Mouse (Mus musculus) CH12.LX (cell line): ENCODE measurements at regions not wholly inside any gene's neighbourhood (a gene's known extent, or its start where the extent isn't known, plus 50 kb on each side); places are given as distances from the start of the nearest gene placed in this dataset.
A peak's percentile ranks its signal among the peaks of the same experiment; 100 is the strongest.

Experiments
- DNase-seq: peaks from one replicate; pipeline ENCODE4 v3.0.0-alpha.2; 2013; ENCODE audit errors: extremely low read depth
- H3K27ac ChIP-seq: 2 replicates; pipeline ENCODE4 v1.5.1; 2012; ENCODE audit warnings: low read depth, mild to moderate bottlenecking, control low read depth, moderate library complexity; ENCODE audit not compliant: insufficient read depth
- H3K27me3 ChIP-seq: replicated peaks from 2 replicates; pipeline ENCODE3; 2012; ENCODE audit warnings: inconsistent platforms
- H3K36me3 ChIP-seq, 2 experiments: replicated peaks in 1 of 2; 2 replicates each; pipeline versions ENCODE3 to v1.6.1; 2012; ENCODE audit warnings: inconsistent platforms in 1 of 2, low read length in 1 of 2, mild to moderate bottlenecking in 1 of 2, mixed read lengths in 1 of 2, moderate library complexity in 1 of 2; ENCODE audit not compliant: control insufficient read depth in 1 of 2, insufficient read depth in 1 of 2
- H3K4me1 ChIP-seq, 2 experiments: 2 replicates each; pipeline ENCODE4 v1.6.1; 2012; ENCODE audit warnings: inconsistent platforms in 1 of 2, moderate library complexity in 1 of 2; ENCODE audit not compliant: insufficient read depth in 2 of 2, control insufficient read depth in 1 of 2
- H3K4me2 ChIP-seq: 2 replicates; pipeline ENCODE4 v1.6.1; 2012; ENCODE audit warnings: low read depth, mild to moderate bottlenecking, control low read depth; ENCODE audit not compliant: poor library complexity, insufficient read depth, severe bottlenecking
- H3K4me3 ChIP-seq, 3 experiments: fragments of 150-350 bp in 1 of 3; sonication (generic) in 1 of 3; replicated peaks in 1 of 3; 2 replicates each; pipeline versions ENCODE3 to v1.5.1; 2011 to 2012; ENCODE audit warnings: low read depth in 2 of 3, low read length in 2 of 3, mild to moderate bottlenecking in 2 of 3, moderate library complexity in 2 of 3, control low read depth in 1 of 3, improper control_type of control experiment in 1 of 3, inconsistent platforms in 1 of 3, mixed read lengths in 1 of 3; ENCODE audit not compliant: poor library complexity in 1 of 3
- H3K79me2 ChIP-seq: replicated peaks from 2 replicates; pipeline ENCODE4 v1.6.1; 2012; ENCODE audit warnings: mild to moderate bottlenecking, moderate library complexity; ENCODE audit not compliant: control insufficient read depth, poor library complexity, insufficient read depth, severe bottlenecking; ENCODE audit errors: extremely low read depth
- H3K9ac ChIP-seq: 2 replicates; pipeline ENCODE4 v1.6.1; 2012; ENCODE audit warnings: low read depth, mild to moderate bottlenecking, control low read depth, moderate library complexity; ENCODE audit not compliant: insufficient read depth
- H3K9me3 ChIP-seq: replicated peaks from 2 replicates; pipeline ENCODE3; 2012; ENCODE audit warnings: low read length, inconsistent platforms, mixed read lengths
- CHD1 ChIP-seq: IDR thresholded peaks from 2 replicates; pipeline ENCODE4 v1.6.1; 2012; ENCODE audit warnings: low read depth, low read length, improper control_type of control experiment, inconsistent platforms
- CTCF ChIP-seq, 2 experiments: IDR thresholded peaks in 1 of 2; conservative IDR thresholded peaks in 1 of 2; 2 replicates each; pipeline ENCODE4 v1.5.1; 2011 to 2012; ENCODE audit warnings: low read depth in 2 of 2, low read length in 2 of 2, improper control_type of control experiment in 1 of 2, inconsistent platforms in 1 of 2, mild to moderate bottlenecking in 1 of 2, moderate library complexity in 1 of 2
- IRF4 ChIP-seq: IDR thresholded peaks from 2 replicates; pipeline ENCODE4 v1.6.1; 2014; ENCODE audit warnings: low read depth, mild to moderate bottlenecking, inconsistent platforms, low read length, improper control_type of control experiment
- MAFK ChIP-seq: IDR thresholded peaks from 2 replicates; pipeline ENCODE4 v1.6.1; 2011; ENCODE audit warnings: low read length, improper control_type of control experiment; ENCODE audit not compliant: insufficient replicate concordance
- NRF1 ChIP-seq: IDR thresholded peaks from 2 replicates; pipeline ENCODE4 v1.6.1; 2014; ENCODE audit warnings: low read depth, mild to moderate bottlenecking, inconsistent platforms, low read length, improper control_type of control experiment, moderate library complexity
- POLR2AphosphoS2 ChIP-seq: IDR thresholded peaks from 2 replicates; pipeline ENCODE4 v1.6.1; 2011; ENCODE audit warnings: low read depth, low read length, improper control_type of control experiment
- RAD21 ChIP-seq: IDR thresholded peaks from 2 replicates; pipeline ENCODE4 v1.6.1; 2011; ENCODE audit warnings: low read depth, mild to moderate bottlenecking, low read length, improper control_type of control experiment, moderate library complexity
- SMC3 ChIP-seq: IDR thresholded peaks from 2 replicates; pipeline ENCODE4 v1.6.1; 2011; ENCODE audit warnings: low read depth, low read length, improper control_type of control experiment
- UBTF ChIP-seq: IDR thresholded peaks from 2 replicates; pipeline ENCODE4 v1.6.1; 2012; ENCODE audit warnings: low read depth, mild to moderate bottlenecking, inconsistent platforms, low read length, improper control_type of control experiment, moderate library complexity
- USF1 ChIP-seq: IDR thresholded peaks from 2 replicates; pipeline ENCODE4 v1.6.1; 2014; ENCODE audit warnings: low read depth, mild to moderate bottlenecking, inconsistent platforms, low read length, improper control_type of control experiment
- USF2 ChIP-seq: conservative IDR thresholded peaks from 2 replicates; pipeline ENCODE4 v1.6.1; 2011; ENCODE audit warnings: low read depth, low read length, improper control_type of control experiment
- ZMIZ1 ChIP-seq: IDR thresholded peaks from 2 replicates; pipeline ENCODE4 v1.6.1; 2012; ENCODE audit warnings: low read depth, mild to moderate bottlenecking, inconsistent platforms, low read length, improper control_type of control experiment
- dilution Hi-C: fragments of 300-500 bp; cut with MboI; formaldehyde crosslinking; loops from 2 replicates; pipeline ENCODE4 v1.14.3; 2020; ENCODE audit warnings: low sequenced_read_pairs; ENCODE audit not compliant: extremely low pct_unique_long_range_greater_than_20kb, extremely low pct_ligation_motif_present
- in situ Hi-C: fragments of 300-500 bp; cut with MboI; formaldehyde crosslinking; loops from 3 replicates; pipeline ENCODE4 v1.14.3; 2019; ENCODE audit warnings: low sequenced_read_pairs, low pct_ligation_motif_present, low pct_unique_long_range_greater_than_20kb, mixed read lengths

DNA sequence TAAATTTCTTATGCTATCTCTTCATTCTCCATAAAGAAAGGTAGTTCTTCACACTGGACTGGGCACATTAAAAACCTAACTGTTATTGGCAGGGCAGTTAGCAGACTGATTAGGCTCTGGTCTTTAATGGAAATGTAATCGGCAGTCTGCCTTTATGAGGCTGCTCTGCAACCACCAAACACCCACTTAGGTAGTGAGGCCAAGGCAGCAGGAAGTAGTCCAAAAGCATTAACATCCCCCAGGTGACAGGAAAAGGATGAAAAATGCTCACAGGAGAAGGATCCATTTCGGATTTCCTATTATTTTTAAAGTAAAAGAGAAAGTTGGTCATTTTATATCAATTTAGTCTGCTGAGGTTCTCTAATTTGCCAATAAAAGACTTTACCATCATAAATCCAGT lies 528.9 kb upstream of the Dppa4 start:
- TF ChIP-seq CTCF (conservative IDR thresholded peaks at IDR 0.05 in 1 of 2, IDR thresholded peaks at IDR 0.05 in 1 of 2; ENCODE audit: low read depth in 2 of 2, low read length in 2 of 2) (no peak), POLR2AphosphoS2 (no peak), MAFK (no peak), IRF4 (no peak), NRF1 (no peak)
- TF ChIP-seq, all 38 proteins: peak for 0
- Histone ChIP-seq H3K27me3 (no peaks in the 10 kb centered on the region), H3K36me3 (no peaks in the 10 kb centered on the region), H3K27ac (no peak overlapping the region), H3K9me3 (peaks cover 30% of the 10 kb centered on the region), H3K4me2 (no peak overlapping the region), H3K4me3 (no peak overlapping the region), H3K79me2 (no peaks in the 10 kb centered on the region), H3K4me1 (no peaks in the 10 kb centered on the region), H3K9ac (no peak overlapping the region)
- no peak for DNase-seq
- in situ Hi-C loops: no loop called here
- dilution Hi-C loops: no loop called here

DNA sequence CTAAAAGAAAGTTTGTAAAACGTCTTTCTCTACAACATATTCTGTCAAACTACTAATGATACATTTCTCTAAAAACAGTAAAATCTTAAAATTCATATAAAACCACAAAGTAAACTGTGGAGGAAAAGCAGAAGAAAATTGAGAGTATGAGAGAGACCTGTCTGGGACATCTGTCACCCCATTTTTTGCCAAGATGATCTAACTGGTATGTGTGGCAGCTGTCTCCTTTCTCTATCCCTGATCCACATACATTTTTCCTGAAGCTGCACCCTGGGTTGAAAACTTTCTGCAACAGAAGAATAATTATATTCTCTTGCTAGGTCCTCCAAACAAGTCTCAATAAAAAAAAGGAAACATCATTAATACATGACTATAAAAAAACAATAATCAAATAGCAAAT lies 525.2 kb upstream of the Dppa4 start:
- no peak overlapping the region for H3K4me3 ChIP-seq
- dilution Hi-C loops: no loop called here

DNA sequence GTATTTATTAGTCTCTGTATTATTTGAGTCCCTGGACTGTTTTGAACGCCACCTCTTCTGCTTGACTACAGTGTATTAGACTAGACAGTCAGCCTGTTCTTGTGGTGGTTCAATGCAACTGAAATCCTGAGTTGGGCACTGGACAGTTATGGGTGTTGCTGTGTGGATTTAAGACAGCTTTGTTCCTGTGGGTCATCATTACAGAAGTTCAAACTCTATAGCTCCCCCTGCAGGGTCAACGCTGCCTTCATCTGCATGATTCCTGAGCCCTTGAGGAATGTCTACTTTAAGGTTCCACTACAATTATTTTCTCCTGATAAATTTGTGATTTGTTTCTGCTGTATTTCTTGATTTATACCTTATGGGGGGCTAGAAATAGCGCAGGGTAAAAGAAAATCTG lies 517.8 kb upstream of the Dppa4 start:
- peak; percentile 15; the same call in 1 of the 2 replicates for TF ChIP-seq SMC3
- peak; percentile 14 for TF ChIP-seq RAD21
- TF ChIP-seq NRF1: no peak
- peak in 1 of 2 experiments; percentile 51; a peak in 2 of 4 replicates for TF ChIP-seq CTCF (conservative IDR thresholded peaks at IDR 0.05 in 1 of 2, IDR thresholded peaks at IDR 0.05 in 1 of 2; ENCODE audit: low read depth in 2 of 2, low read length in 2 of 2)
- Histone ChIP-seq H3K79me2 (no peaks in the 10 kb centered on the region), H3K27ac (no peak overlapping the region), H3K4me3 (no peak overlapping the region), H3K4me2 (no peak overlapping the region), H3K9me3 (peaks cover 9% of the 10 kb centered on the region), H3K4me1 (no peaks in the 10 kb centered on the region), H3K36me3 (no peaks in the 10 kb centered on the region), H3K9ac (no peak overlapping the region), H3K27me3 (no peaks in the 10 kb centered on the region)
- DNase-seq: no peak
- in situ Hi-C loops: no loop called here
- dilution Hi-C loops: no loop called here

More for the DNA sequence above, 525.2 kb upstream of the Dppa4 start:
- in situ Hi-C loops: no loop called here
- Histone ChIP-seq H3K27ac (no peak overlapping the region), H3K27me3 (no peaks in the 10 kb centered on the region), H3K9me3 (peaks cover 34% of the 10 kb centered on the region), H3K36me3 (no peaks in the 10 kb centered on the region), H3K9ac (no peak overlapping the region)
- DNase-seq: no peak
- TF ChIP-seq ZMIZ1 (no peak), USF1 (no peak), USF2 (no peak), UBTF (no peak), RAD21 (no peak), CHD1 (no peak)
- TF ChIP-seq, all 38 proteins: peak for 0
- no peaks in the 10 kb centered on the region for H3K4me1 ChIP-seq
- no peak overlapping the region for H3K4me2 ChIP-seq
- no peaks in the 10 kb centered on the region for H3K79me2 ChIP-seq
